Mouse (Mus musculus): ENCODE results near the gene Piga.

DNA sequence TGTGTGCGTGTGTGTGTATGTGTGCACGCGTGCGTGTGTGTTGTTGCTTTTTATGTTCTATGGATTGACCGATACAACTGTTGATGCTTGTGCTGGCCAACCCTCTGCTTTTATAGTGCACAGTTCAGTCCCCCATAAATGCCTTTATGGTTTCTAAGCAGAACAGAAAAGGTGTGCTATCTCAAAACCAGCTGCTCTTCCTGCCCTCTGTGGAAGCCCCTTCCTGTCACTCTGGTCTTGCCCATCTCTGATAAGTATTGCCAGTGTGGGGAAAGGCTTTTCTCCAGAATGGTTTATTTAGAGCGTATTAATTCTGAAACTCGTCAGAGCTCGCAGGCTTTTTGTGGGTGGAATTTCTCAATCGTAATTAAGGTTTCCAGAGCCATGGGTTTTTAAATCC is 13.1 kb downstream of the Piga start:
- TF ChIP-seq CTCF (IDR thresholded peaks at IDR 0.05; ENCODE audit: borderline replicate concordance, extremely low read depth, insufficient read depth, insufficient read length) = no peak
- no peak for TF ChIP-seq POLR2A (IDR thresholded peaks at IDR 0.05; ENCODE audit: borderline replicate concordance, extremely low read depth, insufficient read depth, insufficient read length, poor library complexity, severe bottlenecking)

Data from brain, embryonic 14.5 days (tissue).